18 mouse cellular contexts compared by ENCODE assay signal in the genomic region with DNA sequence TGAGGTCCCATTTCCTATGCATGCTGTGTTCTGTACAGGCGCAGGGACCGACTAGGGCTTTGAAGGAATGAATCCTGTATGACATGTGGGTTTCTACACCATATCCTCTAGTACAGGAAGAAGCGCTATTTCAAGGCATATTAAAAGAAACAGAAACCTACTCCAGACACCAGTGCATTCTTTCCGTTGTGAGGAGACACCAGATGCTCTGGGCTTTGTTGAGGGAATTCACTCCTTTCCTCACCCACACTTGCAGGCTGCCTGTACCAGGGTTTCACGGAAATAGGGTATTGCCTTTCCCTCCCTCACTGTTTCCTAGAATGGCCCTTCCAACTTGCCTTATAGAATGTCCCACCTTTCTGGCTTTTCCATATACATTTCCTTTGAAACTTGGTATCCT.
DNase-seq lines count a peak whose midpoint lies in the region.
"Had no signal": no experiment of that assay in that cellular context is flagged by ENCODE, and none has a peak within 500 bp of the region (broad histone marks: within the 10 kb centered on the region; RNA-seq: fewer than 3 reads in every experiment).

No protein-coding gene starts in this region.

- DNase-seq in frontal cortex, adult 2 months (ENCODE audit: extremely low spot score in 1 of 2, low spot score in 1 of 2), result peak; percentile 41 to 71
- DNase-seq in frontal cortex, postnatal 10 days (ENCODE audit: low spot score in 2 of 2), result no peak
- DNase-seq in layer of hippocampus, adult 9-11 months, result peak; percentile 47
- no peak for DNase-seq in layer of hippocampus, postnatal 10 days (ENCODE audit: low spot score in 2 of 2)
- peak; percentile 42 to 63 for DNase-seq in right cerebral cortex, postnatal 36 days (ENCODE audit: low spot score in 2 of 2)
- DNase-seq in right cerebral cortex, postnatal 4 days, result no peak
- DNase-seq in telencephalon, adult 2 months (ENCODE audit: low read depth, low spot score), result peak; percentile 81
- DNase-seq in kidney, adult 11 months, result no peak
- DNase-seq: adrenal gland, adult 8-10 months; adrenal gland, postnatal 25 days; cerebellum, adult 18-20 months; cerebellum, adult 9-10 months; cerebellum, postnatal 14 days; gastrocnemius, postnatal 10 days; gastrocnemius, postnatal 36 days; heart, adult 2 months; heart, postnatal 14 days; heart, postnatal 4 days had no signal

Comparison
In these comparisons a context has a peak if more than half of its experiments do, and no peak if none do; other contexts are left out.
1. DNase-seq: peak in frontal cortex, adult 2 months (2 of 2), layer of hippocampus, adult 9-11 months (single experiment), right cerebral cortex, postnatal 36 days (2 of 2) and telencephalon, adult 2 months (single experiment); none in frontal cortex, postnatal 10 days (0 of 2), layer of hippocampus, postnatal 10 days (0 of 2), right cerebral cortex, postnatal 4 days (single experiment) and kidney, adult 11 months (single experiment).